Mouse (Mus musculus) spleen, postnatal 10 days (tissue): ENCODE measurements around the gene Itga5.

Experiments
- DNase-seq, 2 experiments: peaks; one replicate each; pipeline ENCODE4 v3.0.0; 2021 to 2022; ENCODE audit warnings: low spot score in 2 of 2

The Itga5 gene

DNA sequence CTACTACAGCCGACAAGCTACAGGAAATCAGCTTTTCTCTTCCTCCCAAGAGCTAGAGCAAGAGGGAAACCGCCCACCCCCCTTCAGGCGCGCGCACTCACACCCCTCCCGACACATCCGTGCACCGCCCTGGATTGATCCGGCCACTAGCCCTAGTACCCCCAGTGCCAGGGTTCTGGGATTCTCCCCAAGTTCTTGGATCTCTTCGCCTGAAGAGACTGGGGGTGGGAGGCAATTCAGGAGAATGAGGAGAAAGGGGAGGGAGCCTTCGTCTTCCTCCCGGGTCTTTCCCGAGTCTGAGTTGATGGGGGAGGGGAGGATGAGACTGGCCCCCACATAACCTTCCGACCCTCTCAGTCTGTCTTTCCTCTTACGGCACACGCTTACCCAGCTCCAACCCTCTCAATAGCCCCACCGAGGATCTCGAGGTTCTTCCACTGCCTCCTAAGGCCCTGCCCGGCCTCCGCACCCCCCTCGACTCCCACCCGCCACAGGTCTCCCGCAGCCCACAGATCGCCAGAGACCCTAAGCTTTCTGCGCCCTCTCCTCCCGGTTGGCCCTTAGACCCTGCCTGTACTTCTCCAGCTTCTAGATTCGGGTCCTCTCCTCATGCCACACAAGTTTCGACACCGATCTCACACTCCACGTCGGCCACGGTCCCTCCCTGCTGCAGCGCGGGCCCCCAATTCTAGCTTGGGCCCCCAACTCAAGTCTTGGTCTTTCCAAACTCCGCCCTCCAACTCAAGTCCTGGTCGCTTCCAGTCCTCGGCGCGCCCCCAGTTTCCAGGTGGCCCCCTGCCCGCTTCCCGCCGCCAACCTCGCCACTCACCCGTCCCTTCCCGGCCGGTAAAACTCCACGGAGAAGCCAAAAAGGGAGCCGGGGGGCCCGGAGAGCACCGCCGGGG is 840 bp downstream of the Itga5 start:
- peak in 1 of 2 experiments; percentile 39 for DNase-seq

- DNase-seq, result no peak
These were observed 1.8 kb downstream of the Itga5 start for GRCm38 (mm10) chr15:103364761-103365160.

GRCm38 (mm10) chr15:103363809-103364208 is 2.8 kb downstream of the Itga5 start:
- DNase-seq, result no peak

GRCm38 (mm10) chr15:103362950-103363349 is 3.6 kb downstream of the Itga5 start:
- DNase-seq, result no peak

DNA sequence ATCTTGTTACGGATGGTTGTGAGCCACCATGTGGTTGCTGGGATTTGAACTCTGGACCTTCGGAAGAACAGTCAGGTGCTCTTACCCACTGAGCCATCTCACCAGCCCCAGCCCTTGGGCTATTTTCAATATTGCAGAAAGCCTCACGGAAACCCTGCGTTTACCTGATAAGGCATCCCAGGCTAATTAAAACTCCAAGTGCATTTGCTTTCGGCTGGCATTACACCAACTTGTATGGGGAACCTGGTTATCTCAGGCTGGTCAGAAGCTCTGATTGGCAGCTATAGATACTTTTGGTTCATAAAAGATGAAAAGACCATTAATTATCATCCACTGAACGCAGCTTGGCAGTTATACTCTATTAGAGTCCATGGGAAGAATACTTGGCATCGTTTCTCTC is 4.2 kb downstream of the Itga5 start:
- DNase-seq, result no peak

GRCm38 (mm10) chr15:103361269-103361668 is 5.3 kb downstream of the Itga5 start:
- DNase-seq, result no peak

GRCm38 (mm10) chr15:103359869-103360602 is 6.5 kb downstream of the Itga5 start:
- no peak for DNase-seq

GRCm38 (mm10) chr15:103359122-103359510 is 7.4 kb downstream of the Itga5 start:
- no peak for DNase-seq

GRCm38 (mm10) chr15:103358278-103359121 is 8.1 kb downstream of the Itga5 start:
- DNase-seq, result no peak

- no peak for DNase-seq
These were observed 8.7 kb downstream of the Itga5 start for GRCm38 (mm10) chr15:103357817-103358216.

- no peak for DNase-seq
These were observed 10.4 kb downstream of the Itga5 start for GRCm38 (mm10) chr15:103356130-103356529.

- DNase-seq, result no peak
These were observed 11.1 kb downstream of the Itga5 start for GRCm38 (mm10) chr15:103355420-103355819.

DNA sequence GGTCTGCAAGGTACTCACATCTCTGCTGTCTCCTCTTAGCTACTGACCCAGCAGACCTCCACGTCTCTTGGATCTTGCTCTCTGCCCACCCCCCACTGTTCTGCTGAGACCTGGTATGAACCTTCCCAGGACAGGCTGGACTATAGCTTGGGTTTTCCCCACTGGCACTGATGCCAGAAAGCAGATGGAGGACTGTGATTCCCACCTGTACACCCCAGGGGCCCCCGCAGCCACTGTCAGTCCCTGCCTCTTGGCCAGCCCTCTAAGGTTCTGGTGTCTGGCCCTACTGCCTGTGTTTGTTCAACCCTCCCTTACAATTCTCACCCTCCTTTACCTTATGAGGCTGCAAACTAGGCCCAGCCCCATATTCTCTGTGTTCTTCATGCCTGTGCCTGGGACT is 11.9 kb downstream of the Itga5 start:
- no peak for DNase-seq

- no peak for DNase-seq
These were observed 12.9 kb downstream of the Itga5 start for GRCm38 (mm10) chr15:103353511-103354256.

DNA sequence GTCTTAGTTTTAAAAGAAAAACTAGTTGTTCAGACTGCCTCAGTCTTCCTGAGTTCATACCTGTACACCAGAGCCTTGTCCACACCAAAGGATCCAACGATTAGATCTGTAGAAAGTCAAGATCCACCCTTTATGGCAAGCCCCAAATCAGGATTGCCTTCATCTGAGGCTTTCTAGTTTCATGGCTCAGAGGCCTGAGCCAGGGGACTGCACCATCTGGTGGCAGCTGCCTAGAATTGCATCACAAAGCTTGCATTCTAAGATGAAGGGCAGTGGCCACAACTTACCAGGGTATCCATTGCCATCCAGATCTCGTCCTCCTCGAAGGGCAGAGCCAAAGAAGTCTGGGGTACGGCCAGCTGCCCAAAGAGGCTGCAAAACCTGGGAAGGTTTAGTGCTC is 13.7 kb downstream of the Itga5 start:
- peak in 1 of 2 experiments; percentile 71 for DNase-seq

DNA sequence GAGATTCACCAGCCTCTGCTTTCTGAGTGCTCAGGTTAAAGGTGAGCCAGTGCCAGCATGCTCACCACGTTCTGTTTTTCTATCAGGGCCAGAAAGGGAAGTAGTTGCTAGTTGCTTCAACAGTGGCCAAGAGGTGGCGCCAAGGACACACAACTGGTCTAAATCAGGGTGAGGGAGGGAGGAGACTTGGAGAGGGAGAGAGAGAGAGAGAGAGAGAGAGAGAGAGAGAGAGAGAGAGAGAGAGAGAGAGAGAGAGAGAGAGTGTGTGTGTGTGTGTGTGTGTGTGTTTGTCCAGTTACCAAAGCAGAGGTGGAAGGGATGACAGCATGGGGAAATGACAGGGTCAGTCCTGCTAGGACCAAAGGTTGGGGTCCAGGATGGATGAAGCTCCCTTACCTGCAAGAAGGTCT is 19.3 kb downstream of the Itga5 start:
- DNase-seq, result peak in 1 of 2 experiments; percentile 79

GRCm38 (mm10) chr15:103345789-103346188 is 20.8 kb downstream of the Itga5 start:
- DNase-seq, result no peak

DNA sequence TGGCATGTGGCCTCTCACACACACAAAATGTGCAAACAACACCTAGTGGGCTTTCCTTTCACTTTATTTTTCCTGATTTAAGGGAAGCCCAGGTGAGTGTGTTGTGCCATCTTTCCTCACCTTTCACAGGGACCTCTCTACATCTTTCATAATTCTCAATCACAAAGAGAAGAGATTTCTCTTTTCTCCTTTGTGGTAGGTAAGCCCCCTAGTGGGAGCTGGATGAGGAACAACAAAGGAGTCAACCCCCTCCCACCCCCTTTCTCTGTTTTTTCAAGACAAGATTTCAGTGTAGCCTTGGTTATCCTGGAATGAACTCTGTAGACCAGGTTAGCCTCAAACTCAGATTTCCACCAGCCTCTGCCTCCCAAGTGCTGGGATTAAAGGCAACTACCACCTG is 23.0 kb downstream of the Itga5 start:
- no peak for DNase-seq

GRCm38 (mm10) chr15:103343008-103343407 is 23.6 kb downstream of the Itga5 start:
- DNase-seq, result no peak

GRCm38 (mm10) chr15:103342415-103342814 is 24.1 kb downstream of the Itga5 start:
- DNase-seq, result peak in 1 of 2 experiments; percentile 78

DNA sequence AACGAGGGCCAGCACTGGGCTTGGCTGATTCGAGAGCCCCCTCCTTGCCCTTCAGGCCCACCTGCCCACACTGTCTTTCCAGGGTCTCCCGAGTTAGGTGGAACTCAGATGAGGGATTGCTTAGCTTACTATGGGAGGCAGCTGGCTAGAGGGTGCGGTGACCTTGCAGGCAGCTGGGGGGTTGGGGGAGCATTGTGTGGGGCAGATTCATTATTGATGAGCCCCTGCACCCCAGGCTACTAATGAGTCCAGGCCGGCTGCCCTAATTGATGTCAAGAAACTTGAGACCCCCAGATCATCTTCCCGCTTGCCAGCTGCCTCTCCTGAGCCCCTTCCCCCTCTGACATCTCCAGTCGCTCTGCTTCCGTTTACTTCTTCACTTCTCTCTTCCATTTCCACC is 25.0 kb downstream of the Itga5 start:
- no peak for DNase-seq
